Mouse (Mus musculus) limb, embryonic 14.5 days (tissue): Measurements from ENCODE around the gene Pcdh8. TPM values are rescaled to one million over a fixed set of nuclear protein-coding genes. Genes with fewer than 3 reads are reported as not detected.
A peak's percentile ranks its signal among the peaks of the same experiment; 100 is the strongest.

Source experiments
- ATAC-seq: fragments of 200-750 bp; cut with Nextera tagmentation; 2 replicates; pipeline ENCODE4 v1.8.0; 2017; ENCODE audit warnings: low read depth, moderate number of reproducible peaks, moderate TSS enrichment; ENCODE audit not compliant: low FRiP score
- DNase-seq: peaks from one replicate; pipeline ENCODE4 v3.0.0-alpha.2; 2015; ENCODE audit warnings: low spot score
- H3K27ac ChIP-seq: fragments of 300-500 bp; sonication (generic); replicated peaks from 2 replicates; pipeline ENCODE4 v1.5.1; 2014; ENCODE audit warnings: low read depth, mild to moderate bottlenecking, low read length, moderate library complexity, mixed read lengths
- H3K27me3 ChIP-seq: fragments of 300-500 bp; sonication (generic); 2 replicates; pipeline ENCODE4 v1.6.1; 2014; ENCODE audit warnings: low read length, mixed read lengths; ENCODE audit not compliant: control insufficient read depth, insufficient read depth
- H3K36me3 ChIP-seq: fragments of 300-500 bp; sonication (generic); 2 replicates; pipeline ENCODE4 v1.6.1; 2014; ENCODE audit warnings: mild to moderate bottlenecking, low read length, moderate library complexity, mixed read lengths; ENCODE audit not compliant: control insufficient read depth, insufficient read depth
- H3K4me1 ChIP-seq: fragments of 300-500 bp; sonication (generic); 2 replicates; pipeline ENCODE4 v1.6.1; 2014; ENCODE audit warnings: antibody characterized with exemption, low read length, mixed read lengths; ENCODE audit not compliant: control insufficient read depth, insufficient read depth
- H3K4me2 ChIP-seq: fragments of 300-500 bp; sonication (generic); replicated peaks from 2 replicates; pipeline ENCODE4 v1.6.1; 2014; ENCODE audit warnings: low read depth, mild to moderate bottlenecking, low read length, moderate library complexity; ENCODE audit not compliant: severe bottlenecking
- H3K4me3 ChIP-seq: fragments of 300-500 bp; sonication (generic); replicated peaks from 2 replicates; pipeline ENCODE4 v1.5.1; 2014; ENCODE audit warnings: low read length
- H3K9ac ChIP-seq: fragments of 300-500 bp; sonication (generic); 2 replicates; pipeline ENCODE4 v1.6.1; 2014; ENCODE audit warnings: mild to moderate bottlenecking, low read depth, low read length, moderate library complexity; ENCODE audit not compliant: severe bottlenecking
- H3K9me3 ChIP-seq: fragments of 300-500 bp; sonication (generic); 2 replicates; pipeline ENCODE4 v1.6.1; 2016; ENCODE audit warnings: low read length; ENCODE audit not compliant: control insufficient read depth
- POLR2A ChIP-seq: fragments of 200-500 bp; IDR thresholded peaks from 2 replicates; pipeline ENCODE4 v1.8.0; 2012; ENCODE audit warnings: inconsistent platforms, mild to moderate bottlenecking, moderate library complexity, borderline replicate concordance; ENCODE audit not compliant: insufficient read depth, insufficient read length; ENCODE audit errors: extremely low read depth
- WGBS: fragments of 180-500 bp; shearing (Covaris S2); extraction: QIAGEN DNeasy Blood & Tissue Kit; methylation state at CpG from one replicate; pipeline ENCODE4 v1.1.7; 2014; 5-methylcytosine and 5-hydroxymethylcytosine counted together
- polyA plus RNA-seq, 2 experiments: library from polyadenylated mRNA; depleted of rRNA in 1 of 2; stranded (reverse) in 1 of 2; unstranded in 1 of 2; fragments of >200 nt; fragmentation: Nextera tagmentation in 1 of 2; extraction: Ambion mirVana in 1 of 2; gene quantifications; 2 replicates each; pipeline versions ENCODE4 v1.2.1 to v1.2.3; 2012 to 2014

Gene Pcdh8
- 5.7 and 8.0 TPM in 2 replicates for polyA plus RNA-seq (2012; rRNA removed)
- 5.7 and 6.7 TPM in 2 replicates for polyA plus RNA-seq (2014; fragmentation: Nextera tagmentation; extraction: Ambion mirVana)

DNA sequence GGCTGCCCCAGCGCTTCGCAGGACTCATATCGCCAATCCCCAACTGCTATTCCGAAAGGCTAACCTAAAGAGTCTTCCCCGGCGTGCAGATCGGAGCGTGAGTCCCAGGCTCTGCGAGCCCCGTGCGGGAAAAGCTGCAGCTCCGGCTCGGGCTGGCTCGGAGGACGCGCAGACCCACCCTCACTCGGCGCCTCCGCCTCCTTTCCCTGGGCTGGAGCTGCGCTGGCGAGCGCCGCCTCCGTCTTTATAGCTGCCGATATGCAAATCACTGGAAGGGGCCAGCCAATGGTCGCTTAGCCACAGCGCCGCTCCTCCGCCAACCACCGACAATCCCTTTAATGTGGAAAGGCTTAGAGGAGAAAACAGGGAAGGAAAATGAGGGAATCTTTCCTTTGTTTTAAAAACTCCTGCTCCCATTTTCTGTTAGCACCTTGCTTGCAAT is at the start of gene Pcdh8:
Gene Pcdh8, minus strand, starts transcription at position 219 of the 442 bp plus-strand sequence.
- WGBS, result 0% methylated on average over 25 of the region's 30 CpGs
- Histone ChIP-seq H3K9ac (no peak within 1 kb of the TSS), H3K4me1 (peaks cover 32% of the 10 kb centered on the region)

DNA sequence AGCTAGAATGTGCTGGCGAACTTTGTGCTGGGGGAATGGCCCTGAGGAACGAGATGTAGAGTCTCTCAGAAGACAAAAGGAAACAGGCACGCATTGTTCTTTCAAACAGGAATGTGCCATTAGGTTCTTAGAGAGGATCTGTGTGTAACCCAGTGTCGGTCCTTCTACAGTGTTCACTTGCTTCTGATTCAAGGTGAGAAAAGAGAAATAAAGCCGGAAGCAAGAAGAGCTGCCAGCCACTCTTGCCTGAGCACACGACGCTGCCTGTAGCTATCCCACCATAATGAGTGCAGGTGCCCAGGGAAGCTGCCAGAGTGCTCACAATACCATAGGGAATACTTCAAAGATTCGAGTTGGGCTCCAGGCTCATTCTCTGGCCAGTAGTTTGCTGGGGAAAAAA is 43.6 kb upstream of the Pcdh8 start:
- 58% methylated on average over 8 of the region's 8 CpGs for WGBS
- Histone ChIP-seq H3K4me2 (peak overlapping the region; percentile 25; the same call in 1 of the 2 replicates), H3K27ac (no peak overlapping the region), H3K9ac (no peak overlapping the region), H3K4me1 (peaks cover 5% of the 10 kb centered on the region), H3K9me3 (no peaks in the 10 kb centered on the region), H3K4me3 (no peak overlapping the region), H3K36me3 (no peaks in the 10 kb centered on the region), H3K27me3 (no peaks in the 10 kb centered on the region)
- no peak for TF ChIP-seq POLR2A
- ATAC-seq, result no peak
- no peak for DNase-seq

More for the DNA sequence above, at the start of gene Pcdh8:
- no peak for TF ChIP-seq POLR2A
- peak within 1 kb of the TSS; percentile 41 for H3K4me3 ChIP-seq
- H3K9me3 ChIP-seq, result no peaks in the 10 kb centered on the region
- peaks cover 84% of the 10 kb centered on the region for H3K27me3 ChIP-seq
- DNase-seq, result peak; percentile 91
- no peaks in the 10 kb centered on the region for H3K36me3 ChIP-seq
- H3K4me2 ChIP-seq, result peak within 1 kb of the TSS; percentile 76
- ATAC-seq, result peak; percentile 93
- H3K27ac ChIP-seq, result no peak within 1 kb of the TSS

DNA sequence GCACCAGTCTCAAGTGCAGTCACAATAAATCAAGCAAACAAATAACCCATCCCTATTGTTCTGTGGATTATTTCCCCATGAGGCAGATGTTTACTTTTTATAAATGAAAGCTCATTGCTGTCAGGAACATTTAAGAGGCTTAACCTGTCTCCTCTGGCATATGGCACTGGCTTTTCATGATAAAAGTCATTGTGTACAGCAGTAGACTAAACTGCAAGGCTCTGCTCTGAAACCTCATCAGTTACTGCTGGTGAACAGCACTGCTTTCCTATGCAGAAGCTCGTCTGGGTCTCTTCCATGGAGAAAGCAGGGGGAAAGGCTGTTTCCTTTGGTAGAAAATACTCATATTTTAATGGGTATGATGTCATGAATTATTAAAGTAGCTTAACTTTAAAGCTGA is 43.0 kb upstream of the Pcdh8 start:
- no peak overlapping the region for H3K27ac ChIP-seq
- no peaks in the 10 kb centered on the region for H3K9me3 ChIP-seq
- H3K36me3 ChIP-seq, result no peaks in the 10 kb centered on the region
- no peak overlapping the region for H3K4me2 ChIP-seq
- no peaks in the 10 kb centered on the region for H3K27me3 ChIP-seq
- no peak overlapping the region for H3K4me3 ChIP-seq
- no peak for ATAC-seq
- no peak for TF ChIP-seq POLR2A
- WGBS, result 32% methylated on average over 1 of the region's 1 CpGs
- peaks cover 5% of the 10 kb centered on the region for H3K4me1 ChIP-seq
- no peak overlapping the region for H3K9ac ChIP-seq
- DNase-seq, result no peak

DNA sequence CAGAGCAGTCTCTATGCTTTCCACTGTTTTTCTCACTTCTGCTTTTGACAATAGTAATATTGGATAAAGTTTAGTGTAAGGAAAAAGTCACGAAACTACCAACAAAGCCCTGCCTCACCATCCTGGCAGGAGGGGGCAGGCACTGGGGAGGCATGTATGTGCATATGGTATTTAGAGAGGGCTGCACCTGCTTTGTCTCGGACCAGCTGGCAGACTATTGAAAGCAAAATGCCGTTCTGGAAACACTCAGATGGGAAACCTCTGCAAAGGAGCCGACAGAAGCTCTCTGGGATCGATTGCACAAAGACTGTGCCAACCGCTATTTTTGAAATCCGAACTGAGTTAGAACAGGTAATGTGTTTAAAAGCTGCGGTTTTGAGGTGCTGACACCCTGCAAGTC is 22.1 kb upstream of the Pcdh8 start:
- no peak for TF ChIP-seq POLR2A
- Histone ChIP-seq H3K36me3 (no peaks in the 10 kb centered on the region), H3K27me3 (peaks cover 8% of the 10 kb centered on the region; the same call in 1 of the 2 replicates), H3K4me3 (no peak overlapping the region), H3K9ac (no peak overlapping the region), H3K9me3 (no peaks in the 10 kb centered on the region), H3K27ac (no peak overlapping the region), H3K4me1 (0 out of 2 replicates have a peak, but pooled peaks cover 3% of the 10 kb centered on the region), H3K4me2 (no peak overlapping the region)
- DNase-seq (no peak), ATAC-seq (no peak)
- 56% methylated on average over 8 of the region's 8 CpGs for WGBS

DNA sequence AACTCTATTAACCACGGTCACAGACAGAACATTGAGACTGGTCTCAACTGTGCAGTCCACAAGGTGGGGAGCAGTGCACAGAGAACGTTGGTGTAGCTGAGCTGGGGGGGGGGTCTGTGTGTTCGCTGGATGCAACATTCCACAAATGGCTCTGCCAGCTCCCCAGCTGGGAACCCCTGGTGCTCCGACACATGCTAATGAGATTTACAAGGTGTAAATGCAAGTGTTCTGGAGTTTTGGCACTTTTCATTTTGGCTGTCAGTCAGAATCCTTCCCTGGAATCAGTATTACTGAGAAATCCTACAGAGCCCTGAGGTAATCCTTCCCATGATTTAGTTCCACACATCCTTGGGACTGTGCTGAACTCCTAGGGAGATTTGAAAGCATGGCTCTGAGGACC is 18.4 kb upstream of the Pcdh8 start:
- WGBS, result 8% methylated on average over 4 of the region's 4 CpGs

More for the DNA sequence above, 18.4 kb upstream of the Pcdh8 start:
- Histone ChIP-seq H3K4me3 (no peak overlapping the region), H3K27me3 (peaks cover 8% of the 10 kb centered on the region; the same call in 1 of the 2 replicates), H3K9ac (no peak overlapping the region), H3K4me1 (0 out of 2 replicates have a peak, but pooled peaks cover 3% of the 10 kb centered on the region), H3K4me2 (no peak overlapping the region), H3K9me3 (no peaks in the 10 kb centered on the region), H3K27ac (no peak overlapping the region), H3K36me3 (no peaks in the 10 kb centered on the region)
- no peak for TF ChIP-seq POLR2A
- peak; percentile 75 for DNase-seq
- peak; percentile 80 for ATAC-seq
